Mouse (Mus musculus): ENCODE data around the gene Ablim2. TPM values are rescaled to one million over a fixed set of nuclear protein-coding genes. Genes with fewer than 3 reads are reported as not detected.

The Ablim2 gene
- total RNA-seq, 2 experiments from 2014 or later: 20.7 to 21.0 TPM

- intact Hi-C loops (cut with DNase I): no loop called here
- DNase-seq: no peak
Measured at GRCm38 (mm10) chr5:35900401-35901225, 142.9 kb downstream of the Ablim2 start.

GRCm38 (mm10) chr5:35901226-35901809 is 143.6 kb downstream of the Ablim2 start:
- DNase-seq: no peak
- intact Hi-C loops (cut with DNase I): no loop called here

- DNase-seq: no peak
- intact Hi-C loops (cut with DNase I): no loop called here
Measured at GRCm38 (mm10) chr5:35903456-35903855, 145.8 kb downstream of the Ablim2 start.

GRCm38 (mm10) chr5:35905283-35905682 is 147.6 kb downstream of the Ablim2 start:
- intact Hi-C loops (cut with DNase I): no loop called here
- no peak for DNase-seq

GRCm38 (mm10) chr5:35907090-35907489 is 149.4 kb downstream of the Ablim2 start:
- no peak for DNase-seq
- intact Hi-C loops (cut with DNase I): no loop called here

GRCm38 (mm10) chr5:35907633-35908426 is 150.2 kb downstream of the Ablim2 start:
- peak; percentile 48 to 62 for DNase-seq
- intact Hi-C loops (cut with DNase I): no loop called here

GRCm38 (mm10) chr5:35908626-35909443 is 151.2 kb downstream of the Ablim2 start:
- intact Hi-C loops (cut with DNase I): no loop called here
- DNase-seq: peak; percentile 48 to 52

- intact Hi-C loops (cut with DNase I): no loop called here
- no peak for DNase-seq
Measured at GRCm38 (mm10) chr5:35915629-35916300, 158.1 kb downstream of the Ablim2 start.

- intact Hi-C loops (cut with DNase I): no loop called here
Measured at GRCm38 (mm10) chr5:35916666-35917065, 159.0 kb downstream of the Ablim2 start.

GRCm38 (mm10) chr5:35918387-35918786 is 160.7 kb downstream of the Ablim2 start:
- intact Hi-C loops (cut with DNase I): no loop called here
- no peak for DNase-seq

More at GRCm38 (mm10) chr5:35916666-35917065, 159.0 kb downstream of the Ablim2 start:
- DNase-seq: no peak

GRCm38 (mm10) chr5:35920076-35920475 is 162.4 kb downstream of the Ablim2 start:
- DNase-seq: no peak
- intact Hi-C loops (cut with DNase I): no loop called here

GRCm38 (mm10) chr5:35920557-35920956 is 162.9 kb downstream of the Ablim2 start:
- intact Hi-C loops (cut with DNase I): no loop called here
- DNase-seq: no peak

GRCm38 (mm10) chr5:35921141-35921540 is 163.5 kb downstream of the Ablim2 start:
- intact Hi-C loops (cut with DNase I): no loop called here
- DNase-seq: no peak

GRCm38 (mm10) chr5:35921595-35922254 is 164.0 kb downstream of the Ablim2 start:
- intact Hi-C loops (cut with DNase I): no loop called here
- DNase-seq: peak; percentile 66 to 74

- no peak for DNase-seq
- intact Hi-C loops (cut with DNase I): no loop called here
Measured at GRCm38 (mm10) chr5:35923448-35923847, 165.8 kb downstream of the Ablim2 start.

- DNase-seq: peak in 1 of 2 experiments; percentile 23
- intact Hi-C loops (cut with DNase I): loop anchor here (5.0 kb wide), 1 partner anchor 33 kb away; the partner anchor contains the start of gene Afap1
Measured at GRCm38 (mm10) chr5:35925171-35925634, 167.5 kb downstream of the Ablim2 start.

GRCm38 (mm10) chr5:35926511-35926910 is 168.8 kb downstream of the Ablim2 start:
- no peak for DNase-seq
- intact Hi-C loops (cut with DNase I): loop anchor here (5.0 kb wide), 1 partner anchor 34 kb away; the partner anchor contains the start of gene Afap1

- intact Hi-C loops (cut with DNase I): no loop called here
Measured at GRCm38 (mm10) chr5:35931296-35931695, 173.6 kb downstream of the Ablim2 start.

GRCm38 (mm10) chr5:35933059-35933458 is 175.4 kb downstream of the Ablim2 start:
- intact Hi-C loops (cut with DNase I): no loop called here
- DNase-seq: no peak

More at GRCm38 (mm10) chr5:35931296-35931695, 173.6 kb downstream of the Ablim2 start:
- DNase-seq: no peak

Measured in heart, postnatal 36 days (tissue).